Mouse (Mus musculus) limb, embryonic 13.5 days (tissue): ENCODE results near the gene Fam81a. TPM values are rescaled to one million over a fixed set of nuclear protein-coding genes. Genes with fewer than 3 reads are reported as not detected.

ENCODE experiments used
- ATAC-seq: fragments of 200-750 bp; cut with Nextera tagmentation; 2 replicates; pipeline ENCODE4 v1.8.0; 2017; ENCODE audit warnings: low read depth, moderate number of reproducible peaks, moderate TSS enrichment; ENCODE audit not compliant: low FRiP score
- H3K27ac ChIP-seq: fragments of 300-500 bp; sonication (generic); 2 replicates; pipeline ENCODE4 v1.5.1; 2015; ENCODE audit warnings: inconsistent platforms, mild to moderate bottlenecking, moderate library complexity
- H3K27me3 ChIP-seq: fragments of 300-500 bp; sonication (generic); 2 replicates; pipeline ENCODE4 v1.6.1; 2015; ENCODE audit warnings: mild to moderate bottlenecking, inconsistent platforms
- H3K36me3 ChIP-seq: fragments of 300-500 bp; sonication (generic); 2 replicates; pipeline ENCODE4 v1.6.1; 2015; ENCODE audit warnings: inconsistent platforms, mild to moderate bottlenecking, moderate library complexity
- H3K4me1 ChIP-seq: fragments of 300-500 bp; sonication (generic); 2 replicates; pipeline ENCODE4 v1.6.1; 2015; ENCODE audit warnings: inconsistent platforms
- H3K4me2 ChIP-seq: fragments of 300-500 bp; sonication (generic); replicated peaks from 2 replicates; pipeline ENCODE4 v1.6.1; 2015; ENCODE audit warnings: inconsistent platforms, mild to moderate bottlenecking, moderate library complexity
- H3K4me3 ChIP-seq: fragments of 300-500 bp; sonication (generic); 2 replicates; pipeline ENCODE4 v1.5.1; 2015; ENCODE audit warnings: moderate library complexity, mild to moderate bottlenecking, inconsistent platforms
- H3K9ac ChIP-seq: fragments of 300-500 bp; sonication (generic); 2 replicates; pipeline ENCODE4 v1.6.1; 2015; ENCODE audit warnings: mild to moderate bottlenecking, inconsistent platforms
- H3K9me3 ChIP-seq: fragments of 300-500 bp; sonication (generic); 2 replicates; pipeline ENCODE4 v1.6.1; 2016; ENCODE audit warnings: inconsistent platforms
- WGBS: fragments of 180-500 bp; shearing (Covaris S2); methylation state at CpG from one replicate; pipeline ENCODE4 v1.1.7; 2015; 5-methylcytosine and 5-hydroxymethylcytosine counted together
- polyA plus RNA-seq: library from polyadenylated mRNA; unstranded; fragments of >200 nt; fragmentation: Nextera tagmentation; extraction: Ambion mirVana; gene quantifications from 2 replicates; pipeline ENCODE4 v1.2.1, GENCODE M21; 2015

Gene Fam81a
- polyA plus RNA-seq, 1 experiment from 2014 or later, result 5.1 TPM

GRCm38 (mm10) chr9:70108151-70108550 lies 34.2 kb downstream of the Fam81a start:
- Histone ChIP-seq H3K27ac (no peak overlapping the region), H3K4me2 (no peak overlapping the region), H3K27me3 (peaks cover 9% of the 10 kb centered on the region), H3K4me3 (no peak overlapping the region), H3K4me1 (peaks cover 12% of the 10 kb centered on the region), H3K9ac (no peak overlapping the region), H3K9me3 (no peaks in the 10 kb centered on the region), H3K36me3 (no peaks in the 10 kb centered on the region)
- WGBS, result 78% methylated on average over 5 of the region's 5 CpGs
- no peak for ATAC-seq

GRCm38 (mm10) chr9:70105573-70105972 lies 36.8 kb downstream of the Fam81a start:
- no peaks in the 10 kb centered on the region for H3K36me3 ChIP-seq
- no peak overlapping the region for H3K4me2 ChIP-seq
- peaks cover 8% of the 10 kb centered on the region for H3K4me1 ChIP-seq
- H3K9ac ChIP-seq, result no peak overlapping the region
- peaks cover 9% of the 10 kb centered on the region for H3K27me3 ChIP-seq
- no peaks in the 10 kb centered on the region for H3K9me3 ChIP-seq
- WGBS, result 74% methylated on average over 5 of the region's 5 CpGs
- no peak overlapping the region for H3K27ac ChIP-seq
- ATAC-seq, result no peak
- H3K4me3 ChIP-seq, result no peak overlapping the region

GRCm38 (mm10) chr9:70103106-70103505 lies 39.3 kb downstream of the Fam81a start:
- Histone ChIP-seq H3K36me3 (no peaks in the 10 kb centered on the region), H3K27me3 (peaks cover 3% of the 10 kb centered on the region), H3K27ac (no peak overlapping the region), H3K9me3 (no peaks in the 10 kb centered on the region), H3K4me2 (no peak overlapping the region), H3K4me3 (no peak overlapping the region), H3K4me1 (peaks cover 8% of the 10 kb centered on the region), H3K9ac (no peak overlapping the region)
- no peak for ATAC-seq
- WGBS, result 53% methylated on average over 8 of the region's 8 CpGs

GRCm38 (mm10) chr9:70097542-70097941 lies 44.8 kb downstream of the Fam81a start:
- WGBS, result 91% methylated on average over 2 of the region's 2 CpGs

GRCm38 (mm10) chr9:70095016-70095415 lies 47.3 kb downstream of the Fam81a start:
- Histone ChIP-seq H3K36me3 (no peaks in the 10 kb centered on the region), H3K4me1 (peaks cover 6% of the 10 kb centered on the region), H3K9me3 (no peaks in the 10 kb centered on the region), H3K9ac (no peak overlapping the region), H3K4me2 (no peak overlapping the region), H3K27ac (no peak overlapping the region), H3K4me3 (no peak overlapping the region), H3K27me3 (no peaks in the 10 kb centered on the region)
- no peak for ATAC-seq
- WGBS, result 72% methylated on average over 6 of the region's 6 CpGs

More at GRCm38 (mm10) chr9:70097542-70097941, 44.8 kb downstream of the Fam81a start:
- H3K4me2 ChIP-seq, result no peak overlapping the region
- no peak overlapping the region for H3K9ac ChIP-seq
- no peaks in the 10 kb centered on the region for H3K27me3 ChIP-seq
- H3K4me3 ChIP-seq, result no peak overlapping the region
- ATAC-seq, result no peak
- H3K27ac ChIP-seq, result no peak overlapping the region
- no peaks in the 10 kb centered on the region for H3K9me3 ChIP-seq
- H3K4me1 ChIP-seq, result peaks cover 3% of the 10 kb centered on the region; the same call in 1 of the 2 replicates
- no peaks in the 10 kb centered on the region for H3K36me3 ChIP-seq

GRCm38 (mm10) chr9:70090541-70090940 lies 51.8 kb downstream of the Fam81a start:
- Histone ChIP-seq H3K9ac (no peak overlapping the region), H3K4me3 (no peak overlapping the region), H3K4me1 (peaks cover 36% of the 10 kb centered on the region), H3K9me3 (no peaks in the 10 kb centered on the region), H3K36me3 (no peaks in the 10 kb centered on the region), H3K4me2 (no peak overlapping the region), H3K27me3 (no peaks in the 10 kb centered on the region), H3K27ac (no peak overlapping the region)
- 49% methylated on average over 10 of the region's 10 CpGs for WGBS
- ATAC-seq, result no peak

- H3K4me2 ChIP-seq, result no peak overlapping the region
- WGBS, result 71% methylated on average over 6 of the region's 6 CpGs
- H3K4me3 ChIP-seq, result no peak overlapping the region
- no peaks in the 10 kb centered on the region for H3K27me3 ChIP-seq
- H3K4me1 ChIP-seq, result peaks cover 36% of the 10 kb centered on the region
- ATAC-seq, result no peak
- H3K36me3 ChIP-seq, result no peaks in the 10 kb centered on the region
- no peak overlapping the region for H3K9ac ChIP-seq
- no peak overlapping the region; the same call in 1 of the 2 replicates for H3K27ac ChIP-seq
- H3K9me3 ChIP-seq, result no peaks in the 10 kb centered on the region
Measured at GRCm38 (mm10) chr9:70088786-70089096, 53.6 kb downstream of the Fam81a start.

GRCm38 (mm10) chr9:70088041-70088785 lies 54.1 kb downstream of the Fam81a start:
- no peaks in the 10 kb centered on the region for H3K9me3 ChIP-seq
- WGBS, result 50% methylated on average over 19 of the region's 19 CpGs
- no peaks in the 10 kb centered on the region for H3K27me3 ChIP-seq
- no peak overlapping the region for H3K9ac ChIP-seq
- no peak overlapping the region; the same call in 1 of the 2 replicates for H3K27ac ChIP-seq
- no peak overlapping the region for H3K4me2 ChIP-seq
- ATAC-seq, result peak; percentile 66; the same call in 1 of the 2 replicates
- peaks cover 37% of the 10 kb centered on the region for H3K4me1 ChIP-seq
- H3K4me3 ChIP-seq, result no peak overlapping the region
- no peaks in the 10 kb centered on the region for H3K36me3 ChIP-seq

- Histone ChIP-seq H3K36me3 (no peaks in the 10 kb centered on the region), H3K27me3 (no peaks in the 10 kb centered on the region), H3K4me1 (peaks cover 44% of the 10 kb centered on the region), H3K9ac (no peak overlapping the region), H3K27ac (no peak overlapping the region), H3K9me3 (no peaks in the 10 kb centered on the region), H3K4me2 (no peak overlapping the region), H3K4me3 (no peak overlapping the region)
- 56% methylated on average over 5 of the region's 5 CpGs for WGBS
- ATAC-seq, result no peak
Measured at GRCm38 (mm10) chr9:70087379-70087778, 55.0 kb downstream of the Fam81a start.

GRCm38 (mm10) chr9:70086091-70086490 lies 56.3 kb downstream of the Fam81a start:
- no peak for ATAC-seq
- H3K4me2 ChIP-seq, result no peak overlapping the region
- H3K9ac ChIP-seq, result no peak overlapping the region
- no peaks in the 10 kb centered on the region for H3K27me3 ChIP-seq
- no peak overlapping the region for H3K27ac ChIP-seq
- peaks cover 50% of the 10 kb centered on the region for H3K4me1 ChIP-seq
- no peak overlapping the region for H3K4me3 ChIP-seq
- H3K9me3 ChIP-seq, result no peaks in the 10 kb centered on the region
- H3K36me3 ChIP-seq, result no peaks in the 10 kb centered on the region
- WGBS, result 21% methylated on average over 6 of the region's 6 CpGs

GRCm38 (mm10) chr9:70084107-70084506 lies 58.3 kb downstream of the Fam81a start:
- ATAC-seq, result no peak

GRCm38 (mm10) chr9:70082357-70083204 lies 59.8 kb downstream of the Fam81a start:
- Histone ChIP-seq H3K9me3 (no peaks in the 10 kb centered on the region), H3K4me3 (peak overlapping the region; percentile 28), H3K4me2 (peak overlapping the region; percentile 61), H3K27me3 (no peaks in the 10 kb centered on the region), H3K27ac (peak overlapping the region; percentile 75; the same call in 1 of the 2 replicates), H3K4me1 (peaks cover 23% of the 10 kb centered on the region), H3K9ac (peak overlapping the region; percentile 31; the same call in 1 of the 2 replicates), H3K36me3 (no peaks in the 10 kb centered on the region)
- 28% methylated on average over 25 of the region's 25 CpGs for WGBS
- ATAC-seq, result peak; percentile 68

More at GRCm38 (mm10) chr9:70084107-70084506, 58.3 kb downstream of the Fam81a start:
- no peaks in the 10 kb centered on the region for H3K27me3 ChIP-seq
- H3K36me3 ChIP-seq, result no peaks in the 10 kb centered on the region
- H3K4me1 ChIP-seq, result peaks cover 39% of the 10 kb centered on the region
- WGBS, result 69% methylated on average over 11 of the region's 11 CpGs
- no peak overlapping the region for H3K4me2 ChIP-seq
- H3K27ac ChIP-seq, result no peak overlapping the region
- H3K9ac ChIP-seq, result no peak overlapping the region
- no peak overlapping the region for H3K4me3 ChIP-seq
- no peaks in the 10 kb centered on the region for H3K9me3 ChIP-seq
